Mouse (Mus musculus) bone marrow macrophage, adult 2 months (primary cell): ENCODE results near the gene Cfap73.

Source experiments
- CTCF ChIP-seq: IDR thresholded peaks from 2 replicates; pipeline ENCODE4 v1.5.1; 2012; ENCODE audit warnings: low read depth, mild to moderate bottlenecking, low read length, moderate library complexity
- POLR2A ChIP-seq: IDR thresholded peaks from 2 replicates; pipeline ENCODE4 v1.6.1; 2012; ENCODE audit warnings: mild to moderate bottlenecking, low read depth, low read length, borderline replicate concordance

GRCm38 (mm10) chr5:120668761-120669160 is 34.7 kb upstream of the Cfap73 start:
- TF ChIP-seq CTCF = no peak
- TF ChIP-seq POLR2A = no peak
